In the genomic region with DNA sequence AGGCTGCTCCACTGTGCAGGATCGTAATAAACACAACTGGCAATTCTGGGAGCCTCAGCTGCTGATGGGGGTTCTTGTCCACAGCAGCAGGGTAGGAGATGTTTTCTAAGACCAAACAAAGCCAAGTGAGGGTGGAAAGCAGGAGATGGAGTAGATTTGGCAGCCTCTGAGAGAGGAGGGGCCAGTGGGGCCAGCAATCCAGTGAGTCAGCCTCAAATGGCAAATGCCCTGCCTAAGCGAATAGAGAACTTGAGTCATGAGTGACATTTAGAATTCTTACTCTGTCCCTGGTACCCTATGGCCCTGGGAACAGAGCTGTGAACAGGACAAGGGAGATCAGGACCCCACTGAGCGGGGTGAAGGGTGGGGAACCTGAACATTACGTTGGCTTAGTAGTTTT, we compare ENCODE assay signal across 26 mouse cellular contexts. TPM values are rescaled to one million over a fixed set of nuclear protein-coding genes. Genes with fewer than 3 reads are reported as not detected.
DNase-seq lines count a peak whose midpoint lies in the region; ATAC-seq and TF ChIP-seq lines count a peak whose summit lies in the region.
"Had no signal": no experiment of that assay in that cellular context is flagged by ENCODE, and none has a peak within 500 bp of the region (broad histone marks: within the 10 kb centered on the region; RNA-seq: fewer than 3 reads in every experiment).

No protein-coding gene starts in this region.

- POLR2A ChIA-PET in Patski (lab: Charles Lee), result interaction anchor here (0.9 kb wide), 1 partner anchor 19 kb away, joined by 3 read pairs; no protein-coding TSS in a partner anchor

- TF ChIP-seq CTCF in Patski (IDR thresholded peaks at IDR 0.05), result no peak

- WGBS in midbrain, embryonic 14.5 days, result 85% methylated on average over 4 of the region's 4 CpGs

- CTCF ChIA-PET in Patski (lab: Charles Lee), result no interaction called here

- no peaks in the 10 kb centered on the region for H3K27me3 ChIP-seq in Patski
- no peaks in the 10 kb centered on the region for H3K27me3 ChIP-seq in midbrain, embryonic 14.5 days (ENCODE audit: control insufficient read depth, insufficient read depth, low read length)
- H3K27me3 ChIP-seq: forebrain, embryonic 13.5 days; midbrain, embryonic 12.5 days; neural tube, embryonic 12.5 days had no signal

- peak; percentile 42 for ATAC-seq in Patski
- ATAC-seq in common myeloid progenitor, adult 5-6 weeks (replicated peaks; ENCODE audit: low read depth, poor library complexity, severe bottlenecking), result peak; percentile 9; the same call in 1 of the 2 replicates
- no peak for ATAC-seq in midbrain, embryonic 14.5 days (ENCODE audit: low FRiP score, low TSS enrichment)
- ATAC-seq: forebrain, embryonic 13.5 days had no signal

- no peaks in the 10 kb centered on the region for H3K9me3 ChIP-seq in midbrain, embryonic 14.5 days (ENCODE audit: control insufficient read depth, low read length)
- H3K9me3 ChIP-seq: forebrain, embryonic 13.5 days; midbrain, embryonic 12.5 days; neural tube, embryonic 12.5 days had no signal

- in situ Hi-C loops in Patski (cut with MboI; ENCODE audit: low pct_unique_long_range_greater_than_20kb), result loop anchor here (10.0 to 25.0 kb wide), 3 partner anchors 137 to 1089 kb away; no protein-coding TSS in a partner anchor

- H3K4me2 ChIP-seq in midbrain, embryonic 14.5 days (ENCODE audit: low read length), result no peak overlapping the region
- H3K4me2 ChIP-seq: forebrain, embryonic 13.5 days; midbrain, embryonic 12.5 days; neural tube, embryonic 12.5 days had no signal

- no peak overlapping the region for H3K9ac ChIP-seq in midbrain, embryonic 14.5 days (replicated peaks; ENCODE audit: low read length)
- H3K9ac ChIP-seq: forebrain, embryonic 13.5 days; midbrain, embryonic 12.5 days; neural tube, embryonic 12.5 days had no signal

- H3K4me3 ChIP-seq in midbrain, embryonic 14.5 days (replicated peaks; ENCODE audit: low read depth, low read length), result no peak overlapping the region
- H3K4me3 ChIP-seq: forebrain, embryonic 13.5 days; layer of hippocampus, adult 2 months; midbrain, embryonic 12.5 days; neural tube, embryonic 12.5 days had no signal

- H3K36me3 ChIP-seq in midbrain, embryonic 14.5 days (ENCODE audit: control insufficient read depth, insufficient read depth, low read length), result no peaks in the 10 kb centered on the region
- H3K36me3 ChIP-seq: midbrain, embryonic 12.5 days; neural tube, embryonic 12.5 days had no signal

- no peaks in the 10 kb centered on the region for H3K4me1 ChIP-seq in midbrain, embryonic 14.5 days (ENCODE audit: control insufficient read depth, insufficient read depth, low read length)
- H3K4me1 ChIP-seq: midbrain, embryonic 12.5 days; neural tube, embryonic 12.5 days had no signal

- no peak overlapping the region for H3K27ac ChIP-seq in midbrain, embryonic 14.5 days (replicated peaks; ENCODE audit: low read depth, low read length)
- H3K27ac ChIP-seq: forebrain, embryonic 13.5 days; layer of hippocampus, adult 2 months; midbrain, embryonic 12.5 days; neural tube, embryonic 12.5 days had no signal

- peak; percentile 7 for DNase-seq in thymus, postnatal 0 days (ENCODE audit: low spot score)
- DNase-seq in thymus, postnatal 4 days, result no peak
- no peak for DNase-seq in Patski (ENCODE audit: low read depth, low spot score)
- DNase-seq in right cerebral cortex, postnatal 10 days (ENCODE audit: low spot score in 2 of 2), result no peak
- DNase-seq in embryo, embryonic 9.5 days (ENCODE audit: extremely low spot score), result no peak
- no peak for DNase-seq in midbrain, embryonic 14.5 days
- DNase-seq: cerebellum, adult 18-20 months; cerebellum, postnatal 36 days; gastrocnemius, postnatal 36 days; kidney, adult 18-20 months; kidney, postnatal 10 days; left cerebral cortex, postnatal 4 days; lung, adult 18-20 months; lung, postnatal 14 days; right cerebral cortex, adult 18-20 months had no signal

RNA-seq across cellular contexts. Expression of gene Slc18a2, which starts 12.6 kb away (rescaled TPM):
- 3.6 and 4.5 TPM in 2 replicates for polyA plus RNA-seq in thymus, postnatal 0 days (2015; fragmentation: Nextera tagmentation; extraction: Ambion mirVana)
- 2.4 TPM for polyA plus RNA-seq in Patski (2021)
- 21.9 and 29.1 TPM in 2 replicates for total RNA-seq in common myeloid progenitor, adult 5-6 weeks (2017)
- 18.9 and 23.0 TPM in 2 replicates for polyA plus RNA-seq in midbrain, embryonic 14.5 days (2014; fragmentation: Nextera tagmentation; extraction: Ambion mirVana)

RNA-seq across cellular contexts. Expression of gene Kcnk18, which starts 29.1 kb away (rescaled TPM):
- polyA plus RNA-seq in thymus, postnatal 0 days (2015; fragmentation: Nextera tagmentation; extraction: Ambion mirVana), result not detected in 2 replicates
- polyA plus RNA-seq in Patski (2021), result not detected
- total RNA-seq in common myeloid progenitor, adult 5-6 weeks (2017), result not detected in 2 replicates
- polyA plus RNA-seq in midbrain, embryonic 14.5 days (2014; fragmentation: Nextera tagmentation; extraction: Ambion mirVana), result not detected in 2 replicates
- total RNA-seq: adrenal gland, adult 18-20 months; gastrocnemius, postnatal 36 days; layer of hippocampus, adult 2 months; left cerebral cortex, adult 18-20 months; left cerebral cortex, postnatal 4 days had no signal
- polyA plus RNA-seq: embryonic facial prominence, embryonic 11.5 days; forebrain, embryonic 13.5 days; heart, embryonic 16.5 days; hindbrain, embryonic 11.5 days; midbrain, embryonic 12.5 days; neural tube, embryonic 12.5 days; small intestine, adult 2 months had no signal
